Mouse (Mus musculus) heart, postnatal 10 days (tissue): ENCODE results near the gene Bloc1s1. TPM values are rescaled to one million over a fixed set of nuclear protein-coding genes. Genes with fewer than 3 reads are reported as not detected.

Source experiments
- DNase-seq, 2 experiments: peaks; one replicate each; pipeline ENCODE4 v3.0.0; 2021
- intact Hi-C: fragments of 180-260 bp; cut with DNase I; formaldehyde crosslinking; loops from one replicate; pipeline ENCODE4 v1.15.1; 2025
- total RNA-seq, 2 experiments: library from RNA; stranded (reverse); gene quantifications; 2 replicates each; pipeline ENCODE4 v1.2.3; 2021

Gene Bloc1s1
- total RNA-seq, 2 experiments from 2014 or later, result 188 to 198 TPM

DNA sequence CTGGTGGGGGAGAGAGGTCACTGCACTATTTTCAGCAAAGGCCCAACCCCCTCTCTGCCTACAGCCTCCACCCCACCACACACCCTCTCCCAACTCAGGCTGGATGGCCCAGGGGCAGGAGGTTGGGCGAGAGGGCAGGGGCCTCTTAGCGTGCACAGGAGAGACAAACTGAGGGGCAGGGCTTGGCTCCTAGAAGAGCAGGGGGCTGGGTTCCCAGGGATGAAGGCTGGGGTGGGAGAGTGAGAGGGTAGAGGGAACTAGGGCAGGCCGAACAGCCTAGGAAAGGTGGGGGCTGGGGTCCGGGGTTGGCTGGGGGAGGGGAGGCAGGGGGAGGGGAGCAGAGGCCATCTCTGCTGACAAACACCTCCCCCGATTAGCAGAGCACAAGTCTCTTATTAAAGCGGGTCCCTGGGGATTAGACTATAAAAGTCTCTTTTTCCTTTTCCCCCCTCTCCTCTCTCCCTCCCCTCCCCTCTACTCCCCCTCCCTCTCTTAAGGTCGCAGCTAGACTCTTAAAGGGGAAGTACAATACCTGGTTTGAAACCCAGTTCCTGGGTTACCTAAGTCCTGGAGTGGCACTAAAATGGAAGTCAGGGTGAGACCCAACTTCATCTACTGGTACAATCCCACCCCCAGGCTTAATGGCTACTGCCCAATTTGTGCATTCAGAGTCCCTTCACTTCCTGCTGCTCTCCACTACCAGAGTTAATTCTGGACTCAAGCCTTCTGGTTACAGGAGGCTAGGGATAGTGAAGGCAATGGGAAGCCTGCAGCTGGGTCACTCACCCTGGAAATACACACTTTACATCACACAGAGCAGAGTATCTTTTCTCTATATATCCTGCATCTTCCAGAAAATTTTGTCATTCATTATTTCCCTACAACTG lies 34.7 kb downstream of the Bloc1s1 start:
- peak; percentile 20 to 28 for DNase-seq
- intact Hi-C loops, result no loop called here

DNA sequence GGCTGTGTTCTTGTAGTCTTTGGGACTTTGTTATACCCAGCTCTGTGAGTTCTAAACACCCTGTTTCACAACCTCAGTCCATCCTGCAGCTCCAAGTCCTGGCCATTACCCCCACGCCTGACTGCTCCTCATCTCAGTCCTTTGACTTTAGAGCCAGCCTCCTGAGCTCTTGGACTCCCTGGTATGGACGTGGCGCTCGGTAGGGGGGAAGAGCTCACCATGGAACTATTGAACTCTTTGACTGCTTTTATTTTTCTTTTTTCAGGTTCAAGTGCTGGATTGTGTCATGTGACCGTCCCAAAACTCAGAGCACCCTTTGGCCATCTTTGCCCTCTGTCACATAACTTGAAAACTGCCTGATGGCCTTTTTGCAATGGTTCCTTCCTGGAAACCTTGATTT lies 41.8 kb downstream of the Bloc1s1 start:
- intact Hi-C loops, result no loop called here
- no peak for DNase-seq

DNA sequence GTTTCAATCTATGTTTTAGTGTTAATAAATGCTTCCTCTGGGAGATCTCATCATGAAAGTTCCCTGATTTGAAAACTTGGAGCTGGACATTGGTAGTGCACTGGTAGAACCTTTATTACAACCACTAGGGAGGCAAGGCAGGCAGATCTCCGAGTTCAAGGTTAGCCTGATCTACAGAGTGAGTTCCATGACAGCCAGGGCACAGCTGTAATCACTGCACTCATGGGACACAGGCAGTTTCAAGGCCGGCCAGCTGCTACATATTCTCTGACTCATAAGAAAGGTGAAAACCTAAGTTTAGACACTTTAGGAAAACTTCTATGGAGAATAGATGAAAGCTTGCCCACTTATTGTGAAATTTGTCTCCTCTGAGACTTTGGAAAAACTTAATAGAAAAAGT lies 45.0 kb downstream of the Bloc1s1 start:
- intact Hi-C loops, result no loop called here

DNA sequence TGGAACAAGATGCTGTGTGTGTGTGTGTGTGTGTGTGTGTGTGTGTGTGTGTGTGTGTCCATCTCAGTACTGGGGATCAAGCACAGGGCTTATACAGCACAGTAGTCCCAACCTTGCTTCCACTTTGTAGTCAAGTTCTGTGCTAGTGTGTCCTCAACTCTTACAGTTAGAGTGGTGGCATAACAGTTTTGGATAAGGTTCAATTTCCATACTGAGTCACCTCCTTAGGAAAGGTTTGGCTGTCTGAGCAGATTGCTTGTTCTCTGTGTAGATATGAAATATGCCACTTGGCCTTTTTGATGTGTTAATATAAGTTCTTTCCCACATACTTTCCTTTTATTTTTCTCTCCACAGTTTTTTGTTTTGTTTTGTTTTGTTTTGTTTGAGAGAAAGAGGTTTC lies 45.5 kb downstream of the Bloc1s1 start:
- intact Hi-C loops, result no loop called here
- no peak for DNase-seq

More for the DNA sequence above, 45.0 kb downstream of the Bloc1s1 start:
- no peak for DNase-seq

DNA sequence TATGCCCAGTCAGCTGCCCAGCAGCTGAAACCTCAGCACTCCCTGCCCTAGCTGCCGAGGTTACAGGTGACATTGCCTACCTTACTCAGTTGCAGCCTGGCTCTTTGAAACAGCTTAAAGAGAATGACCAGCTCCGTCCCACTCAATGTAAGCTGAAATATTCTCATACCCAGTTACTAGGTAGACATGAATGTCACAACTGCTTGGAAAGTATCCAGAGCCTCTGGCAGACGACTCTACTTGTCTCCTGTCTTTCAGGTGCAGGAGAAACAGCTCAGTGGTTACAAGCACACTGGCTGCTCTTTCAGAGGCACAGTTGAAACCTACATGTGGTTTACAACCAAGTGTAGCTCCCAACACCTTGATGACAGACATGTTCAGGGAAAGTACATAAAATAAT lies 53.5 kb downstream of the Bloc1s1 start:
- no peak for DNase-seq
- intact Hi-C loops, result no loop called here

Other genes starting within 250 kb of the Bloc1s1 start
- gene Suox, start 250.0 kb downstream of the Bloc1s1 start, total RNA-seq, result 10 to 100 TPM; 14.4 to 16.3 TPM
- gene Rab5b, start 227.8 kb downstream of the Bloc1s1 start, total RNA-seq, result 10 to 100 TPM; 74.3 to 78.1 TPM
- 1 to 10 TPM; 2.1 to 2.2 TPM for gene Pmel, start 219.8 kb downstream of the Bloc1s1 start, total RNA-seq
- gene Cdk2, start 219.0 kb downstream of the Bloc1s1 start, total RNA-seq, result 10 to 100 TPM; 30.6 to 36.4 TPM
- 10 to 100 TPM; 10.3 to 11.9 TPM for gene Dgka, start 179.2 kb downstream of the Bloc1s1 start, total RNA-seq
- gene Pym1, start 176.1 kb downstream of the Bloc1s1 start, total RNA-seq, result 10 to 100 TPM; 14.5 to 18.4 TPM
- 1 to 10 TPM; 3.4 to 5.4 TPM for gene Mmp19, start 133.1 kb downstream of the Bloc1s1 start, total RNA-seq
- gene Dnajc14, start 120.0 kb downstream of the Bloc1s1 start, total RNA-seq, result 10 to 100 TPM; 49.1 to 52.0 TPM
- 10 to 100 TPM; 12.7 to 13.3 TPM for gene Tmem198b, start 119.7 kb downstream of the Bloc1s1 start, total RNA-seq
- 10 to 100 TPM; 47.2 to 52.6 TPM for gene Sarnp, start 106.7 kb downstream of the Bloc1s1 start, total RNA-seq
- 1 to 10 TPM; 6.5 to 9.8 TPM for gene Ormdl2, start 102.4 kb downstream of the Bloc1s1 start, total RNA-seq
- gene Gdf11, start 32.3 kb downstream of the Bloc1s1 start, total RNA-seq, result 1 to 10 TPM; 3.1 to 4.0 TPM
- gene Cd63, start 23.0 kb downstream of the Bloc1s1 start, total RNA-seq, result 100 to 1,000 TPM; 203 to 239 TPM
- gene Rdh5, start 1.1 kb downstream of the Bloc1s1 start, total RNA-seq, result 1 to 10 TPM; 5.9 to 9.7 TPM
- gene Itga7, start 9.8 kb upstream of the Bloc1s1 start, total RNA-seq, result 100 to 1,000 TPM; 125 to 136 TPM
- gene Mettl7b, start 37.0 kb upstream of the Bloc1s1 start, total RNA-seq, result not detected
- gene Olfr9, start 65.4 kb upstream of the Bloc1s1 start, total RNA-seq, result not detected
- gene Olfr763, start 86.8 kb upstream of the Bloc1s1 start, total RNA-seq, result not detected
- gene Olfr764-ps1, start 115.9 kb upstream of the Bloc1s1 start, total RNA-seq, result not detected
- not detected for gene Olfr765, start 126.0 kb upstream of the Bloc1s1 start, total RNA-seq
- not detected for gene Olfr766-ps1, start 144.9 kb upstream of the Bloc1s1 start, total RNA-seq
- not detected for gene Olfr767, start 158.9 kb upstream of the Bloc1s1 start, total RNA-seq
- not detected for gene Olfr768, start 175.3 kb upstream of the Bloc1s1 start, total RNA-seq
- not detected for gene Olfr769, start 193.8 kb upstream of the Bloc1s1 start, total RNA-seq
- not detected for gene Olfr770, start 215.0 kb upstream of the Bloc1s1 start, total RNA-seq
- not detected for gene Olfr771, start 240.7 kb upstream of the Bloc1s1 start, total RNA-seq